20 mouse cellular contexts compared by ENCODE assay signal in the genomic region with DNA sequence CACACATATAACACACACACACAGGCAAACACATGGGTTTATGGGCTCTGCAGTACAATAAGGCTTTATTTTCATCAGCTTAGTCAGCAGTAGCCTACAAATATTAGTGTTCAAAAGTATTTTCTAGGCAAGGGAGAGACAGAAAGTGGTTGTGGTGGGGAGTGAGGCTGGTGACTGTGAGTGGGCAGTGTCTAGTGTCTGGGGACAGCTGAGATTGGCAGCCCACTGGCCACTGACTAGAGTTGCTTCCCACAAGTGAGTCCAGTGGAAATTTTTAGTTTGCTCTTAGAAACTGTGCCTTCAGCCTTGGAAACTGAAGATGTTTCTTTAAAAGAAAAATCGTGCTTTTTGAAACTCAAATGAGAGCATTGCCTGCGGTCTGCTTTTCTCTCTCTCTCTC. TPM values are rescaled to one million over a fixed set of nuclear protein-coding genes. Genes with fewer than 3 reads are reported as not detected.
DNase-seq lines count a peak whose midpoint lies in the region; ATAC-seq and TF ChIP-seq lines count a peak whose summit lies in the region.
"Had no signal": no experiment of that assay in that cellular context is flagged by ENCODE, and none has a peak within 500 bp of the region (broad histone marks: within the 10 kb centered on the region; RNA-seq: fewer than 3 reads in every experiment).

No protein-coding gene starts in this region.

- H3K4me1 ChIP-seq in hindbrain, embryonic 10.5 days (replicated peaks), result peaks cover 27% of the 10 kb centered on the region; the same call in 1 of the 2 replicates
- H3K4me1 ChIP-seq in hindbrain, postnatal 0 days (ENCODE audit: insufficient read depth, low read length), result no peaks in the 10 kb centered on the region
- H3K4me1 ChIP-seq in stomach, embryonic 16.5 days (ENCODE audit: control insufficient read depth, insufficient read depth, low read length), result peaks cover 10% of the 10 kb centered on the region
- H3K4me1 ChIP-seq: forebrain, embryonic 15.5 days; liver, embryonic 12.5 days had no signal

- no peaks in the 10 kb centered on the region for H3K9me3 ChIP-seq in hindbrain, embryonic 10.5 days
- H3K9me3 ChIP-seq in hindbrain, postnatal 0 days (ENCODE audit: low read length), result no peaks in the 10 kb centered on the region
- no peaks in the 10 kb centered on the region for H3K9me3 ChIP-seq in stomach, embryonic 16.5 days (replicated peaks; ENCODE audit: control insufficient read depth, low read length)
- H3K9me3 ChIP-seq: forebrain, embryonic 15.5 days; liver, embryonic 12.5 days had no signal

- peak overlapping the region; percentile 16; the same call in 1 of the 2 replicates for H3K27ac ChIP-seq in hindbrain, embryonic 10.5 days
- H3K27ac ChIP-seq in hindbrain, postnatal 0 days, result no peak overlapping the region
- H3K27ac ChIP-seq in stomach, embryonic 16.5 days (ENCODE audit: low read length), result peak overlapping the region; percentile 10; the same call in 1 of the 2 replicates
- H3K27ac ChIP-seq: forebrain, embryonic 15.5 days; liver, embryonic 12.5 days had no signal

- no peak overlapping the region for H3K4me2 ChIP-seq in hindbrain, postnatal 0 days (ENCODE audit: low read depth, low read length)
- H3K4me2 ChIP-seq in stomach, embryonic 16.5 days (ENCODE audit: low read depth, low read length), result no peak overlapping the region
- H3K4me2 ChIP-seq: forebrain, embryonic 15.5 days; heart, embryonic 11.5 days; liver, embryonic 12.5 days; lung, embryonic 14.5 days had no signal

- H3K27me3 ChIP-seq in hindbrain, embryonic 10.5 days (ENCODE audit: insufficient read depth, poor library complexity, severe bottlenecking), result no peaks in the 10 kb centered on the region
- H3K27me3 ChIP-seq in hindbrain, postnatal 0 days (ENCODE audit: insufficient read depth, low read length), result no peaks in the 10 kb centered on the region
- no peaks in the 10 kb centered on the region for H3K27me3 ChIP-seq in stomach, embryonic 16.5 days (ENCODE audit: control insufficient read depth, insufficient read depth, low read length)
- H3K27me3 ChIP-seq: forebrain, embryonic 15.5 days had no signal

- no peak for TF ChIP-seq CTCF in hindbrain, postnatal 0 days (IDR thresholded peaks at IDR 0.05; ENCODE audit: low read depth)

- no peak for ATAC-seq in hindbrain, postnatal 0 days
- no peak for ATAC-seq in stomach, embryonic 16.5 days (ENCODE audit: insufficient read depth, low FRiP score)
- ATAC-seq in megakaryocyte progenitor cell, adult 5-6 weeks (replicated peaks; ENCODE audit: poor library complexity), result no peak
- ATAC-seq: forebrain, embryonic 15.5 days; liver, embryonic 12.5 days had no signal

- H3K4me3 ChIP-seq in hindbrain, embryonic 10.5 days, result no peak overlapping the region
- H3K4me3 ChIP-seq in hindbrain, postnatal 0 days (ENCODE audit: low read length), result no peak overlapping the region
- H3K4me3 ChIP-seq in stomach, embryonic 16.5 days (replicated peaks; ENCODE audit: low read length), result no peak overlapping the region
- H3K4me3 ChIP-seq: erythroblast, embryonic 14.5 days; forebrain, embryonic 15.5 days; liver, embryonic 12.5 days had no signal

- H3K36me3 ChIP-seq in hindbrain, embryonic 10.5 days, result no peaks in the 10 kb centered on the region
- no peaks in the 10 kb centered on the region for H3K36me3 ChIP-seq in hindbrain, postnatal 0 days (ENCODE audit: insufficient read depth, low read length)
- no peaks in the 10 kb centered on the region for H3K36me3 ChIP-seq in stomach, embryonic 16.5 days (ENCODE audit: control insufficient read depth, insufficient read depth, low read length)
- H3K36me3 ChIP-seq: forebrain, embryonic 15.5 days; liver, embryonic 12.5 days had no signal

- 60% methylated on average over 2 of the region's 2 CpGs for WGBS in hindbrain, embryonic 10.5 days
- 53% methylated on average over 2 of the region's 2 CpGs for WGBS in hindbrain, postnatal 0 days
- 21% methylated on average over 2 of the region's 2 CpGs for WGBS in stomach, embryonic 16.5 days

- no peak overlapping the region for H3K9ac ChIP-seq in hindbrain, postnatal 0 days (replicated peaks; ENCODE audit: low read length)
- H3K9ac ChIP-seq in stomach, embryonic 16.5 days (ENCODE audit: low read length), result no peak overlapping the region
- H3K9ac ChIP-seq: forebrain, embryonic 15.5 days; liver, embryonic 12.5 days; lung, embryonic 14.5 days had no signal

- peak; percentile 3 for DNase-seq in cerebellum, adult 9-11 months
- DNase-seq in cerebellum, adult 8-10 months, result no peak
- DNase-seq in hindbrain, embryonic 10.5 days (ENCODE audit: low spot score), result no peak
- DNase-seq in hindbrain, postnatal 0 days (ENCODE audit: low spot score), result no peak
- peak; percentile 8 for DNase-seq in right cerebral cortex, adult 18-20 months
- no peak for DNase-seq in right cerebral cortex, postnatal 25 days
- DNase-seq: thymus, postnatal 14 days had no signal

RNA-seq across cellular contexts. Expression of a gene that starts 28.4 kb away (rescaled TPM):
- 0.92 and 1.5 TPM in 2 replicates for polyA plus RNA-seq in hindbrain, embryonic 10.5 days (2016; fragmentation: Nextera tagmentation; extraction: Ambion mirVana)
- total RNA-seq in hindbrain, postnatal 0 days (2014; rRNA removed), result 19.5 and 25.6 TPM in 2 replicates
- 29.6 and 30.6 TPM in 2 replicates for polyA plus RNA-seq in hindbrain, postnatal 0 days (2015; fragmentation: Nextera tagmentation; extraction: Ambion mirVana)
- 12.7 and 19.2 TPM in 2 replicates for polyA plus RNA-seq in stomach, embryonic 16.5 days (2015; fragmentation: Nextera tagmentation; extraction: Ambion mirVana)
- not detected in 2 replicates for total RNA-seq in megakaryocyte progenitor cell, adult 5-6 weeks (2015)
- total RNA-seq in megakaryocyte progenitor cell, adult 5-6 weeks (2017), result not detected in 2 replicates
- total RNA-seq: gastrocnemius, adult 18-20 months; heart, postnatal 25 days had no signal
- polyA plus RNA-seq: C2C12; erythroblast, embryonic 14.5 days; intestine, embryonic 14.5 days; lung, embryonic 14.5 days; Patski had no signal

RNA-seq across cellular contexts. Expression of a gene that starts 46.1 kb away (rescaled TPM):
- not detected in 2 replicates for polyA plus RNA-seq in hindbrain, embryonic 10.5 days (2016; fragmentation: Nextera tagmentation; extraction: Ambion mirVana)
- 0.11 TPM in 1 of 2 replicates, not detected in the other for total RNA-seq in hindbrain, postnatal 0 days (2014; rRNA removed)
- polyA plus RNA-seq in hindbrain, postnatal 0 days (2015; fragmentation: Nextera tagmentation; extraction: Ambion mirVana), result 0.11 TPM in 1 of 2 replicates, not detected in the other
- not detected in 2 replicates for polyA plus RNA-seq in stomach, embryonic 16.5 days (2015; fragmentation: Nextera tagmentation; extraction: Ambion mirVana)
- total RNA-seq in megakaryocyte progenitor cell, adult 5-6 weeks (2015), result not detected in 2 replicates
- not detected in 2 replicates for total RNA-seq in megakaryocyte progenitor cell, adult 5-6 weeks (2017)
- total RNA-seq: gastrocnemius, adult 18-20 months; heart, postnatal 25 days had no signal
- polyA plus RNA-seq: C2C12; erythroblast, embryonic 14.5 days; forebrain, embryonic 15.5 days; heart, embryonic 11.5 days; intestine, embryonic 14.5 days; kidney, embryonic 14.5 days; liver, embryonic 12.5 days; lung, embryonic 14.5 days; Patski had no signal

RNA-seq across cellular contexts. Expression of a gene that starts 57.3 kb away (rescaled TPM):
- 4.4 and 9.0 TPM in 2 replicates for polyA plus RNA-seq in hindbrain, embryonic 10.5 days (2016; fragmentation: Nextera tagmentation; extraction: Ambion mirVana)
- 9.9 and 11.4 TPM in 2 replicates for total RNA-seq in hindbrain, postnatal 0 days (2014; rRNA removed)
- polyA plus RNA-seq in hindbrain, postnatal 0 days (2015; fragmentation: Nextera tagmentation; extraction: Ambion mirVana), result 19.1 TPM in 2 replicates
- polyA plus RNA-seq in stomach, embryonic 16.5 days (2015; fragmentation: Nextera tagmentation; extraction: Ambion mirVana), result 45.3 and 72.8 TPM in 2 replicates
- total RNA-seq in megakaryocyte progenitor cell, adult 5-6 weeks (2015), result 0.10 TPM in 1 of 2 replicates, not detected in the other
- total RNA-seq in megakaryocyte progenitor cell, adult 5-6 weeks (2017), result not detected in 2 replicates
- total RNA-seq: heart, postnatal 25 days had no signal
- polyA plus RNA-seq: C2C12 had no signal

Comparison
In these comparisons a context has a peak if more than half of its experiments do, and no peak if none do; other contexts are left out.
1. DNase-seq: peak in cerebellum, adult 9-11 months (single experiment) and right cerebral cortex, adult 18-20 months (single experiment); none in cerebellum, adult 8-10 months (single experiment), hindbrain, embryonic 10.5 days (single experiment), hindbrain, postnatal 0 days (single experiment) and right cerebral cortex, postnatal 25 days (single experiment).